Mouse (Mus musculus): ENCODE data around the gene Samd4b. TPM values are rescaled to one million over a fixed set of nuclear protein-coding genes. Genes with fewer than 3 reads are reported as not detected.

The Samd4b gene
- polyA plus RNA-seq, 1 experiment from 2014 or later = 3.5 TPM

- H3K9ac ChIP-seq (replicated peaks) = 0 out of 2 replicates have a peak overlapping the region, but pooled peaks have one; percentile 21
- TF ChIP-seq EP300 (IDR thresholded peaks at IDR 0.05; ENCODE audit: low read depth) = no peak; the same call in 1 of the 2 replicates
- TF ChIP-seq CTCF (IDR thresholded peaks at IDR 0.05; ENCODE audit: low read depth) = no peak
- WGBS (ENCODE audit: insufficient replicate concordance) = 16% methylated on average over 5 of the region's 5 CpGs
- ATAC-seq = peak; percentile 78
- H3K4me1 ChIP-seq (ENCODE audit: insufficient read depth) = peaks cover 19% of the 10 kb centered on the region
- no peaks in the 10 kb centered on the region for H3K9me3 ChIP-seq (ENCODE audit: low read length)
- no peaks in the 10 kb centered on the region for H3K27me3 ChIP-seq (ENCODE audit: insufficient read depth, low read length)
- H3K36me3 ChIP-seq (replicated peaks; ENCODE audit: insufficient read depth, low read length) = peaks cover 28% of the 10 kb centered on the region
- H3K4me2 ChIP-seq (ENCODE audit: low read depth, low read length) = peak overlapping the region; percentile 16; the same call in 1 of the 2 replicates
- DNase-seq = no peak
- H3K4me3 ChIP-seq (ENCODE audit: low read depth, low read length) = no peak overlapping the region
- H3K27ac ChIP-seq (ENCODE audit: low read depth) = peak overlapping the region; percentile 78
Observed at GRCm38 (mm10) chr7:28357984-28358383, 240.0 kb downstream of the Samd4b start.

DNA sequence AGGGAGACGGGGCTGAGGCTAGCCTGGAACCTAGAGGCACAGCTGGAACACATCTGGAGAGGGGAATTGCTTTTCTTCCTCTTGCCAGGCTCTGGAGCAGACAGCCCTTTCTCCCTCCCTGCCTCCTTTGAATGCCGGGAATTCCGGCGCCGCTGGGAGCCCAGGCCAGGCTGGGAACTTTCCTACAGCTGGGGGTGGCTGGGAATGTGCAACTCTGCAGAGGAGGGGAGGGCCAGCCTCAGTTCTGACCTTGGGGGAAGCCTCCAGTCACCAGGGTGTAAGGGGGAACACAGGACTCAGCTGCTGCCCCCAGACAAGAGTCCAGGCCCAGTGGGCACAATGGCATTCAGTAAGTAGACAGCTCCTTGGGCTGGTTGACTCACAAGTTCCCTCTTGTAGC is 241.0 kb downstream of the Samd4b start:
- Histone ChIP-seq H3K4me3 (ENCODE audit: low read depth, low read length) (no peak overlapping the region), H3K27me3 (ENCODE audit: insufficient read depth, low read length) (no peaks in the 10 kb centered on the region), H3K36me3 (replicated peaks; ENCODE audit: insufficient read depth, low read length) (peaks cover 29% of the 10 kb centered on the region), H3K27ac (ENCODE audit: low read depth) (peak overlapping the region; percentile 78), H3K4me2 (ENCODE audit: low read depth, low read length) (no peak overlapping the region), H3K9ac (replicated peaks) (no peak overlapping the region; the same call in 1 of the 2 replicates), H3K4me1 (ENCODE audit: insufficient read depth) (peaks cover 19% of the 10 kb centered on the region), H3K9me3 (ENCODE audit: low read length) (no peaks in the 10 kb centered on the region)
- ATAC-seq = no peak
- DNase-seq = no peak
- TF ChIP-seq CTCF (IDR thresholded peaks at IDR 0.05; ENCODE audit: low read depth) = no peak
- TF ChIP-seq EP300 (IDR thresholded peaks at IDR 0.05; ENCODE audit: low read depth) = no peak
- WGBS (ENCODE audit: insufficient replicate concordance) = 39% methylated on average over 5 of the region's 5 CpGs

DNA sequence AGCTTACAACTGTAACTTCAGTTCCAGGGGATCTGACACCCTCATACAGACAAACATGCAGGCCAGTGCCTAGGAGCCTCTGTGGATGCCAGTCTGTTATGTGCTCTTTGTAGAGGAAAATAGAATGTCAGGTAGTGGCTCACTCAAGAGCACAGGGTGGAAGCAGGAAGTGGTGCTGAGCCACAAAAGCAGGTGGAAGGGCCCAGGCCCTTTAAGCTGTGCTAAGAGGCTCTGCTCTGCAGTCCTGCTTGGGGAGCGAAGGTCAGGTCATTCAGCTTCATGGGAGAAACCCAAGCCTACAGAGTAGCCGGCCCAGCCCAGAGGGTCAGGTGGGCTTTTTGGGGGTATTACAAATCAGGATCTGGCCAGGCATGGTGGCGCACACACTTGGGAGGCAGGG is 242.7 kb downstream of the Samd4b start:
- TF ChIP-seq EP300 (IDR thresholded peaks at IDR 0.05; ENCODE audit: low read depth) (no peak), CTCF (IDR thresholded peaks at IDR 0.05; ENCODE audit: low read depth) (no peak)
- no peak for DNase-seq
- ATAC-seq = no peak
- no peaks in the 10 kb centered on the region for H3K27me3 ChIP-seq (ENCODE audit: insufficient read depth, low read length)
- H3K36me3 ChIP-seq (replicated peaks; ENCODE audit: insufficient read depth, low read length) = peaks cover 28% of the 10 kb centered on the region
- H3K9me3 ChIP-seq (ENCODE audit: low read length) = no peaks in the 10 kb centered on the region
- H3K4me2 ChIP-seq (ENCODE audit: low read depth, low read length) = no peak overlapping the region
- WGBS (ENCODE audit: insufficient replicate concordance) = 80% methylated on average over 3 of the region's 3 CpGs
- H3K4me1 ChIP-seq (ENCODE audit: insufficient read depth) = peaks cover 23% of the 10 kb centered on the region
- no peak overlapping the region for H3K27ac ChIP-seq (ENCODE audit: low read depth)
- no peak overlapping the region for H3K9ac ChIP-seq (replicated peaks)
- no peak overlapping the region for H3K4me3 ChIP-seq (ENCODE audit: low read depth, low read length)

GRCm38 (mm10) chr7:28354596-28354995 is 243.3 kb downstream of the Samd4b start:
- no peak overlapping the region for H3K4me2 ChIP-seq (ENCODE audit: low read depth, low read length)
- H3K27me3 ChIP-seq (ENCODE audit: insufficient read depth, low read length) = no peaks in the 10 kb centered on the region
- TF ChIP-seq EP300 (IDR thresholded peaks at IDR 0.05; ENCODE audit: low read depth) (no peak), CTCF (IDR thresholded peaks at IDR 0.05; ENCODE audit: low read depth) (no peak)
- no peak for DNase-seq
- H3K27ac ChIP-seq (ENCODE audit: low read depth) = no peak overlapping the region
- peaks cover 29% of the 10 kb centered on the region for H3K4me1 ChIP-seq (ENCODE audit: insufficient read depth)
- no peak overlapping the region for H3K9ac ChIP-seq (replicated peaks)
- no peaks in the 10 kb centered on the region for H3K9me3 ChIP-seq (ENCODE audit: low read length)
- WGBS (ENCODE audit: insufficient replicate concordance) = 90% methylated on average over 3 of the region's 3 CpGs
- no peak for ATAC-seq
- peaks cover 23% of the 10 kb centered on the region for H3K36me3 ChIP-seq (replicated peaks; ENCODE audit: insufficient read depth, low read length)
- no peak overlapping the region for H3K4me3 ChIP-seq (ENCODE audit: low read depth, low read length)

GRCm38 (mm10) chr7:28354113-28354581 is 243.8 kb downstream of the Samd4b start:
- ATAC-seq (no peak), DNase-seq (no peak)
- 72% methylated on average over 3 of the region's 3 CpGs for WGBS (ENCODE audit: insufficient replicate concordance)
- H3K9ac ChIP-seq (replicated peaks) = no peak overlapping the region
- peaks cover 32% of the 10 kb centered on the region for H3K4me1 ChIP-seq (ENCODE audit: insufficient read depth)
- H3K27me3 ChIP-seq (ENCODE audit: insufficient read depth, low read length) = no peaks in the 10 kb centered on the region
- no peak overlapping the region for H3K4me3 ChIP-seq (ENCODE audit: low read depth, low read length)
- H3K9me3 ChIP-seq (ENCODE audit: low read length) = no peaks in the 10 kb centered on the region
- no peak overlapping the region for H3K4me2 ChIP-seq (ENCODE audit: low read depth, low read length)
- no peak for TF ChIP-seq EP300 (IDR thresholded peaks at IDR 0.05; ENCODE audit: low read depth)
- TF ChIP-seq CTCF (IDR thresholded peaks at IDR 0.05; ENCODE audit: low read depth) = no peak
- H3K27ac ChIP-seq (ENCODE audit: low read depth) = no peak overlapping the region
- peaks cover 23% of the 10 kb centered on the region for H3K36me3 ChIP-seq (replicated peaks; ENCODE audit: insufficient read depth, low read length)

- no peak for DNase-seq
- no peak overlapping the region for H3K9ac ChIP-seq (replicated peaks)
- no peaks in the 10 kb centered on the region for H3K27me3 ChIP-seq (ENCODE audit: insufficient read depth, low read length)
- TF ChIP-seq CTCF (IDR thresholded peaks at IDR 0.05; ENCODE audit: low read depth) (peak; percentile 24; the same call in 1 of the 2 replicates), EP300 (IDR thresholded peaks at IDR 0.05; ENCODE audit: low read depth) (no peak)
- H3K9me3 ChIP-seq (ENCODE audit: low read length) = no peaks in the 10 kb centered on the region
- peaks cover 25% of the 10 kb centered on the region for H3K4me1 ChIP-seq (ENCODE audit: insufficient read depth)
- WGBS (ENCODE audit: insufficient replicate concordance) = 85% methylated on average over 2 of the region's 2 CpGs
- H3K4me2 ChIP-seq (ENCODE audit: low read depth, low read length) = no peak overlapping the region
- peaks cover 23% of the 10 kb centered on the region for H3K36me3 ChIP-seq (replicated peaks; ENCODE audit: insufficient read depth, low read length)
- no peak overlapping the region for H3K27ac ChIP-seq (ENCODE audit: low read depth)
- no peak for ATAC-seq
- no peak overlapping the region for H3K4me3 ChIP-seq (ENCODE audit: low read depth, low read length)
Observed at GRCm38 (mm10) chr7:28353267-28353666, 244.7 kb downstream of the Samd4b start.
